Mouse (Mus musculus): ENCODE results near the gene Ankk1. TPM values are rescaled to one million over a fixed set of nuclear protein-coding genes. Genes with fewer than 3 reads are reported as not detected.

Ankk1 gene
- total RNA-seq, 2 experiments from 2014 or later = not detected

DNA sequence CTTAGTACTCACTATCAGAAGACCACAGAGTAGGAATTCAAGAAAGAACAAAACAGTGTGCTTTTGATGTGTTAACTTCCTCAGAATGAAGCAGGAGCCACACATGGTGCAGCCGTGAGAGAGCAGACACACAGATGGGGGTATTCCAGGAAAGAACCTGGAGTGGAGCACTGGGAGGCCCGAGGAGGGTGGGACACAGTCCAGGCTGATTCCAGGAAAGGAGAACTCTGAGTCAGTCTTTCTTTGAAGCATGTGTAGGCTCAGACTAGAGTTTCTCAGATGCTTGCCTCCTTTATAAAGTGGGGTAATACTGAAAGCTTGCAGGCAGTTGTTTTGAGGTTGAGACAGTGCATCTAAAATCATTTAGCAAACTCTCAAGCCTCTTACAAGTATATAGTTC lies 34.6 kb downstream of the Ankk1 start:
- H3K4me3 ChIP-seq = no peak overlapping the region
- no peak for TF ChIP-seq CTCF (conservative IDR thresholded peaks at IDR 0.05)
- H3K27ac ChIP-seq = no peak overlapping the region
- DNase-seq (ENCODE audit: low spot score in 2 of 2) = no peak

- no peak for DNase-seq (ENCODE audit: low spot score in 2 of 2)
Observed at GRCm38 (mm10) chr9:49386119-49386518, 40.7 kb downstream of the Ankk1 start.

DNA sequence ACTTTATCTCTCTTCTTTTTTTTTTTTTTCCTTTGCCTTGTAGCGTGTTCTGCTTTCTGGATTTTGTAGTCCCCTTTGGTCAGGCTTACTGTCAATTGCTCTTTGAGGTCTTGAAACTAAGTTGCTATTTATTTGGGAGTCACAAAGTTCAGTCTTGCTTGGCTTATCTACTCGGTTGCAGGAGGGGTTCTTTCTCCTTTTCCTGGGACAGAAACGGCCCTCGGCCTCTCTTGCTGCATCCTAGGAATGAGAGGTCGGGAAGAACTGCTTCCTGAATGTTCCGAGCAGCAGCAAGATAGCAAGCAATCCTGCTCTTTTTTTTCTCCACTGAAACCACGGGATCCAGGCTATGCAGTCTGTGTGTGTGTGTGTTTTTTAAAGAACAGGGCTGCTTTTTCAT lies 41.5 kb downstream of the Ankk1 start:
- no peak for TF ChIP-seq CTCF (conservative IDR thresholded peaks at IDR 0.05)

More at GRCm38 (mm10) chr9:49386119-49386518, 40.7 kb downstream of the Ankk1 start:
- Histone ChIP-seq H3K27ac (no peak overlapping the region), H3K4me3 (no peak overlapping the region)
- TF ChIP-seq CTCF (conservative IDR thresholded peaks at IDR 0.05) = no peak

DNA sequence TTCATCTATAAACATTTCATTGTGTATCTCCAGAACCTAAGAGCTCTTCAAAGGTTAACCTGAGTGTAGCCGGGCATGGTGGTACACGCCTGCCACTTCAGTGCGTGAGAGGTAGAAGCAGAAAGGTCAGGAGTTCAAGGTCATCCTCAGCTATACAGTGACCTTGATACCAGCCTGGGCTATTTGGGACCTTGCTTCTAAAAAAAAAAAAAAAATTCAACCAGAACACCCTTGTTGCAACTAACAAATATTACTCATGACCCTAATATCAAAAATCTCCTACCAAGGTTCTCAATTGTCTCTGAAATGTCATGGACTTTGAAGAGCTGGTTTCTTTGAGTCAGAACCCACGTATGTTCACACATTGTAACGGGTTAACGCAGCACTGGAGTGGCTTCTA lies 42.0 kb downstream of the Ankk1 start:
- no peak overlapping the region for H3K4me3 ChIP-seq
- TF ChIP-seq CTCF (conservative IDR thresholded peaks at IDR 0.05) = no peak
- no peak for DNase-seq (ENCODE audit: low spot score in 2 of 2)
- H3K27ac ChIP-seq = no peak overlapping the region

More for the DNA sequence above, 41.5 kb downstream of the Ankk1 start:
- no peak overlapping the region for H3K27ac ChIP-seq
- no peak for DNase-seq (ENCODE audit: low spot score in 2 of 2)
- no peak overlapping the region for H3K4me3 ChIP-seq

- no peak for TF ChIP-seq CTCF (conservative IDR thresholded peaks at IDR 0.05)
- H3K4me3 ChIP-seq = no peak overlapping the region
- DNase-seq (ENCODE audit: low spot score in 2 of 2) = no peak
- H3K27ac ChIP-seq = no peak overlapping the region
Observed at GRCm38 (mm10) chr9:49384041-49384440, 42.8 kb downstream of the Ankk1 start.

DNA sequence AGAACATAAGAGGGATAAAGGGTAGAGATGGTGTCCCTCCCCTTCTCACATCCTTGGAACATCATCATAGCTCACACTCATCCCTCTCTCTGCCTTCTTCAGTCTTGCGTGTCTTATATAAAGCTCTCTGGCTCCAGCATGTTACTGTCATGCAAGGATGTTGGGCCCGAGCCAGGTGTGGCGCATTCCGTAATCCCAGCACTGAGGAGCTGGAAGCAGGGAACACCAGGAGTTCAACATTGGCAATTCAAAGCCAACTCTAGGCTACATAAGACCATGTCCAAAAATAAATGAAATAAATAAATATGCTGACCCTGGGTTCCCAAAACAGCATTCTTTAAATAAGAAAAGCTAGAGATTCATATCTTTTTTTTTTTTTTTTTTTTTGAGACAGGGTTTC lies 46.9 kb downstream of the Ankk1 start:
- no peak for DNase-seq (ENCODE audit: low spot score in 2 of 2)

DNA sequence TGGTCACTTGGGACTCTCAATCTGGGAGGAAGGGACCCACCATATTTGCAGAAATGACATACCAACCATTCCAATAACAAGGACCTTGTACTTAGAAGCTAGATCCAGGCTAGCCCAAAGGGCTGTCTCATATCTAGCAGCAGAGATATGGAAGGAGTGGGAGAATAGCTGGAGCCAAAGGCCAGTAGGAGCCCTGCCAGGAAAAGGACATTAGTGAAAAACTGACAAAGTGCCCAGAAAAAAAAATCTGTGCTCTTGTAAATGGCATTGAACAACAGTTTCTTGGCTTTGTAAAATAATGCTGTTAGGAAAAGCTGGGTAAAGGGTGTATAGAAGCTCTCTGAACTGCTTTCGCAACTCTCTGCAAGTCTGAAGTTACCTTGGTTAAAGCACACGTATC lies 52.9 kb downstream of the Ankk1 start:
- Histone ChIP-seq H3K27ac (no peak overlapping the region), H3K4me3 (no peak overlapping the region)
- no peak for DNase-seq (ENCODE audit: low spot score in 2 of 2)
- TF ChIP-seq CTCF (conservative IDR thresholded peaks at IDR 0.05) = no peak

More for the DNA sequence above, 46.9 kb downstream of the Ankk1 start:
- TF ChIP-seq CTCF (conservative IDR thresholded peaks at IDR 0.05) = no peak
- H3K4me3 ChIP-seq = no peak overlapping the region
- H3K27ac ChIP-seq = no peak overlapping the region

DNA sequence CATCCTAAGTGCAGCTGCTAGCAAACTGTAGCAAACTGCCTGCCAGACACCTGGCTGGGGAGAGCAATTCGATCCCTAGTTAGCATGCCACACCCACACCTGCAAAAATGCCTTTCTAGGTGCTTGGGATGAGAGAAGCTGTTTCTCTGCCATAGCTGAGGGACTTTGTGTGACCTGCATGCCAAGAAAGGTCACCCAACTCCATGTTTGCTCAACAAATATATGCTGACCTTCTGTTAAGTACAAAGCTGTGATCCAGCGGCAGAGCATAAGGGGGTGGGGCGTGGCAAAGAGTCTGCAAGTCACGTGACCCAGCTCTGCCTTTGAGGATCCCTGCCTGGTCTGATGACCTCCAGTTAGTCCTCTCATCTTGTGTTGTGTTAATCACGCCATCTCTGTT lies 61.1 kb downstream of the Ankk1 start:
- H3K4me3 ChIP-seq = no peak overlapping the region
- no peak for TF ChIP-seq CTCF (conservative IDR thresholded peaks at IDR 0.05)

More for the DNA sequence above, 61.1 kb downstream of the Ankk1 start:
- no peak overlapping the region for H3K27ac ChIP-seq
- DNase-seq (ENCODE audit: low spot score in 2 of 2) = no peak

Other genes with a start within 250 kb of the Ankk1 start
- gene Gm4894, start 176.5 kb downstream of the Ankk1 start, total RNA-seq (2021) = not detected
- 1 to 10 TPM; 2.4 to 3.6 TPM for gene Drd2, start 86.4 kb downstream of the Ankk1 start, total RNA-seq (2021)
- 1 to 10 TPM; 2.0 to 2.1 TPM for gene Ttc12, start 59.2 kb upstream of the Ankk1 start, total RNA-seq (2021)